Comparison of ENCODE assay signal across 10 mouse cellular contexts in genomic region chr5:92129321-92129768, GRCm38 (mm10). TPM values are rescaled to one million over a fixed set of nuclear protein-coding genes. Genes with fewer than 3 reads are reported as not detected.
DNase-seq lines count a peak whose midpoint lies in the region; ATAC-seq and TF ChIP-seq lines count a peak whose summit lies in the region.
"Had no signal": no experiment of that assay in that cellular context is flagged by ENCODE, and none has a peak within 500 bp of the region (broad histone marks: within the 10 kb centered on the region; RNA-seq: fewer than 3 reads in every experiment).

No protein-coding gene starts in this region.

- H3K4me3 ChIP-seq in hindbrain, embryonic 12.5 days, result no peak overlapping the region
- H3K4me3 ChIP-seq in hindbrain, embryonic 11.5 days (ENCODE audit: low read depth, low read length), result no peak overlapping the region
- H3K4me3 ChIP-seq in MEL (ENCODE audit: control insufficient read depth in 1 of 2, insufficient read depth in 1 of 2, low read depth in 2 of 2, low read length in 2 of 2), result peak overlapping the region; percentile 15 to 24; a peak in 2 of 4 replicates
- no peak overlapping the region for H3K4me3 ChIP-seq in kidney, embryonic 14.5 days (ENCODE audit: low read length)

- 0 out of 2 replicates have a peak overlapping the region, but pooled peaks have one; percentile 4 for H3K27ac ChIP-seq in hindbrain, embryonic 12.5 days
- H3K27ac ChIP-seq in hindbrain, embryonic 11.5 days (ENCODE audit: low read depth, low read length), result no peak overlapping the region
- H3K27ac ChIP-seq in MEL (ENCODE audit: control insufficient read depth, low read depth, low read length), result peak overlapping the region; percentile 94
- no peak overlapping the region for H3K27ac ChIP-seq in kidney, embryonic 14.5 days (ENCODE audit: low read depth, low read length)

- 46% methylated on average over 1 of the region's 1 CpGs for WGBS in hindbrain, embryonic 12.5 days
- 73% methylated on average over 1 of the region's 1 CpGs for WGBS in hindbrain, embryonic 11.5 days
- WGBS in kidney, embryonic 14.5 days, result 73% methylated on average over 1 of the region's 1 CpGs

- H3K36me3 ChIP-seq in hindbrain, embryonic 12.5 days, result peaks cover 23% of the 10 kb centered on the region
- no peaks in the 10 kb centered on the region for H3K36me3 ChIP-seq in hindbrain, embryonic 11.5 days (ENCODE audit: control insufficient read depth, insufficient read depth, low read length)
- peaks cover 0 to 22% of the 10 kb centered on the region in 2 experiments; a peak in 2 of 4 replicates for H3K36me3 ChIP-seq in MEL (ENCODE audit: control insufficient read depth in 1 of 2, insufficient read depth in 2 of 2, low read length in 2 of 2)
- no peaks in the 10 kb centered on the region for H3K36me3 ChIP-seq in kidney, embryonic 14.5 days (ENCODE audit: control insufficient read depth, insufficient read depth, low read length)

- no peaks in the 10 kb centered on the region for H3K27me3 ChIP-seq in hindbrain, embryonic 12.5 days
- no peaks in the 10 kb centered on the region for H3K27me3 ChIP-seq in hindbrain, embryonic 11.5 days (ENCODE audit: control insufficient read depth, insufficient read depth, low read length)
- no peaks in the 10 kb centered on the region for H3K27me3 ChIP-seq in MEL (ENCODE audit: control insufficient read depth in 1 of 2, insufficient read depth in 2 of 2, low read length in 2 of 2)
- H3K27me3 ChIP-seq in kidney, embryonic 14.5 days (ENCODE audit: control insufficient read depth, insufficient read depth, low read length), result no peaks in the 10 kb centered on the region

- TF ChIP-seq CTCF in MEL (IDR thresholded peaks at IDR 0.05 in 2 of 3, conservative IDR thresholded peaks at IDR 0.05 in 1 of 3; ENCODE audit: control insufficient read depth in 1 of 3, insufficient read depth in 1 of 3, low read depth in 2 of 3, low read length in 3 of 3, poor library complexity in 1 of 3, severe bottlenecking in 1 of 3), result no peak

- TF ChIP-seq POLR2A in MEL (IDR thresholded peaks at IDR 0.05; ENCODE audit: control insufficient read depth in 1 of 2, insufficient read depth in 1 of 2, low read depth in 1 of 2, low read length in 2 of 2, poor library complexity in 1 of 2), result peak in 1 of 2 experiments; percentile 54; a peak in 1 of 4 replicates

- ATAC-seq in hindbrain, embryonic 12.5 days (ENCODE audit: low FRiP score), result no peak
- no peak for ATAC-seq in hindbrain, embryonic 11.5 days (ENCODE audit: low FRiP score)
- no peak for ATAC-seq in kidney, embryonic 14.5 days (ENCODE audit: low FRiP score, low TSS enrichment)

- no peak for DNase-seq in hindbrain, embryonic 11.5 days (ENCODE audit: low spot score)
- DNase-seq in 3T3-L1 (ENCODE audit: low read depth, low spot score), result peak; percentile 42
- DNase-seq in MEL (ENCODE audit: low read depth, low spot score), result peak; percentile 79
- peak; percentile 71 for DNase-seq in fat pad, adult 2 months (ENCODE audit: extremely low read depth, low read depth, low spot score)
- DNase-seq in cerebellum, adult 9-10 months, result no peak
- no peak for DNase-seq in testis, postnatal 10 days (ENCODE audit: low spot score)
- DNase-seq: adrenal gland, postnatal 36 days; cerebellum, adult 18-20 months had no signal

- TF ChIP-seq RAD21 in MEL (IDR thresholded peaks at IDR 0.05; ENCODE audit: low read depth, low read length), result no peak

- no peak overlapping the region for H3K9ac ChIP-seq in hindbrain, embryonic 12.5 days
- H3K9ac ChIP-seq in hindbrain, embryonic 11.5 days (ENCODE audit: low read depth, low read length), result no peak overlapping the region
- peak overlapping the region; percentile 46 for H3K9ac ChIP-seq in MEL (ENCODE audit: control insufficient read depth, low read depth, low read length, poor library complexity, severe bottlenecking)
- no peak overlapping the region for H3K9ac ChIP-seq in kidney, embryonic 14.5 days (ENCODE audit: low read depth, low read length)

- peaks cover 13% of the 10 kb centered on the region for H3K4me1 ChIP-seq in hindbrain, embryonic 12.5 days
- H3K4me1 ChIP-seq in hindbrain, embryonic 11.5 days (replicated peaks; ENCODE audit: control insufficient read depth, insufficient read depth, low read length), result no peaks in the 10 kb centered on the region
- H3K4me1 ChIP-seq in MEL (ENCODE audit: control insufficient read depth in 1 of 2, insufficient read depth in 2 of 2, low read length in 2 of 2), result peaks cover 14 to 30% of the 10 kb centered on the region in 2 experiments
- H3K4me1 ChIP-seq in kidney, embryonic 14.5 days (ENCODE audit: control insufficient read depth, insufficient read depth, low read length), result no peaks in the 10 kb centered on the region; the same call in 1 of the 2 replicates

- H3K4me2 ChIP-seq in hindbrain, embryonic 12.5 days (replicated peaks), result no peak overlapping the region
- no peak overlapping the region for H3K4me2 ChIP-seq in hindbrain, embryonic 11.5 days (replicated peaks; ENCODE audit: low read depth, low read length)
- H3K4me2 ChIP-seq in kidney, embryonic 14.5 days (replicated peaks; ENCODE audit: low read depth, low read length), result no peak overlapping the region

- peaks cover 11% of the 10 kb centered on the region for H3K79me2 ChIP-seq in MEL (ENCODE audit: control insufficient read depth, insufficient read depth, low read length, poor library complexity)

- TF ChIP-seq EP300 in MEL (IDR thresholded peaks at IDR 0.05; ENCODE audit: low read depth in 1 of 2, low read length in 2 of 2), result peak in 1 of 2 experiments; percentile 26; a peak in 1 of 4 replicates

- no peaks in the 10 kb centered on the region for H3K9me3 ChIP-seq in hindbrain, embryonic 12.5 days (replicated peaks)
- no peaks in the 10 kb centered on the region for H3K9me3 ChIP-seq in hindbrain, embryonic 11.5 days (ENCODE audit: control insufficient read depth, low read length)
- no peaks in the 10 kb centered on the region for H3K9me3 ChIP-seq in MEL (replicated peaks; ENCODE audit: insufficient read depth, low read length)
- H3K9me3 ChIP-seq in kidney, embryonic 14.5 days (ENCODE audit: control insufficient read depth, low read length), result no peaks in the 10 kb centered on the region

TF ChIP-seq in MEL, 35 proteins besides CTCF, POLR2A, EP300 and RAD21:
- TF ChIP-seq ZMIZ1 (IDR thresholded peaks at IDR 0.05; ENCODE audit: low read depth, low read length) (0 out of 2 replicates have a peak, but pooled peaks have one; percentile 35), POLR2AphosphoS5 (IDR thresholded peaks at IDR 0.05; ENCODE audit: borderline replicate concordance, low read depth, low read length) (no peak), TBP (IDR thresholded peaks at IDR 0.05; ENCODE audit: low read depth, low read length) (peak; percentile 64), NELFE (IDR thresholded peaks at IDR 0.05; ENCODE audit: low read depth, low read length) (peak; percentile 62), MAZ (IDR thresholded peaks at IDR 0.05; ENCODE audit: low read depth, low read length) (peak; percentile 67), RCOR1 (IDR thresholded peaks at IDR 0.05; ENCODE audit: low read depth, low read length) (no peak), MXI1 (IDR thresholded peaks at IDR 0.05; ENCODE audit: low read depth, low read length) (0 out of 2 replicates have a peak, but pooled peaks have one; percentile 24), ETS1 (IDR thresholded peaks at IDR 0.05; ENCODE audit: low read depth, low read length) (0 out of 2 replicates have a peak, but pooled peaks have one; percentile 38)
TF ChIP-seq in MEL: peak in this region for 6.

RNA-seq across cellular contexts. Expression of gene Uso1, which starts 8.4 kb away (rescaled TPM):
- 55.4 and 55.6 TPM in 2 replicates for polyA plus RNA-seq in hindbrain, embryonic 12.5 days (2016; fragmentation: Nextera tagmentation; extraction: Ambion mirVana)
- polyA plus RNA-seq in hindbrain, embryonic 11.5 days (2014; fragmentation: Nextera tagmentation; extraction: Ambion mirVana), result 31.3 and 34.1 TPM in 2 replicates
- total RNA-seq in MEL (2012; rRNA removed), result 22.1 and 26.0 TPM in 2 replicates
- polyA plus RNA-seq in MEL (2012; ENCODE audit: insufficient read depth in 1 of 2, insufficient read length in 2 of 2, low read depth in 1 of 2, low replicate concordance in 2 of 2, missing spikeins in 1 of 2), result 10 to 100 TPM; 62.0 to 69.1 TPM
- polyA plus RNA-seq in kidney, embryonic 14.5 days (2014; fragmentation: Nextera tagmentation; extraction: Ambion mirVana), result 29.0 and 33.4 TPM in 2 replicates

RNA-seq across cellular contexts. Expression of gene G3bp2, which starts 45.8 kb away (rescaled TPM):
- polyA plus RNA-seq in hindbrain, embryonic 12.5 days (2016; fragmentation: Nextera tagmentation; extraction: Ambion mirVana), result 334 and 368 TPM in 2 replicates
- polyA plus RNA-seq in hindbrain, embryonic 11.5 days (2014; fragmentation: Nextera tagmentation; extraction: Ambion mirVana), result 333 and 359 TPM in 2 replicates
- total RNA-seq in MEL (2012; rRNA removed), result 42.8 and 49.0 TPM in 2 replicates
- 100 to 1,000 TPM in 1 of 2 experiments, 10 to 100 TPM in 1; 65.5 to 177 TPM for polyA plus RNA-seq in MEL (2012; ENCODE audit: insufficient read depth in 1 of 2, insufficient read length in 2 of 2, low read depth in 1 of 2, low replicate concordance in 2 of 2, missing spikeins in 1 of 2)
- polyA plus RNA-seq in kidney, embryonic 14.5 days (2014; fragmentation: Nextera tagmentation; extraction: Ambion mirVana), result 159 and 214 TPM in 2 replicates

Comparison
In these comparisons a context has a peak if more than half of its experiments do, and no peak if none do; other contexts are left out.
1. H3K27ac ChIP-seq: peak in hindbrain, embryonic 12.5 days (single experiment) and MEL (single experiment); none in hindbrain, embryonic 11.5 days (single experiment) and kidney, embryonic 14.5 days (single experiment).
2. H3K4me3 ChIP-seq: peak in MEL (2 of 2); none in hindbrain, embryonic 12.5 days (single experiment), hindbrain, embryonic 11.5 days (single experiment) and kidney, embryonic 14.5 days (single experiment).
3. DNase-seq: peak in 3T3-L1 (single experiment), MEL (single experiment) and fat pad, adult 2 months (single experiment); none in hindbrain, embryonic 11.5 days (single experiment), cerebellum, adult 9-10 months (single experiment) and testis, postnatal 10 days (single experiment).